Mouse (Mus musculus): Measurements from ENCODE around the gene Ccsap. TPM values are rescaled to one million over a fixed set of nuclear protein-coding genes. Genes with fewer than 3 reads are reported as not detected.
A peak's percentile ranks its signal among the peaks of the same experiment; 100 is the strongest.

Ccsap gene
- total RNA-seq, 1 experiment from 2014 or later: 8.5 TPM

- ATAC-seq (ENCODE audit: extremely low read depth, insufficient number of reproducible peaks, low FRiP score, poor library complexity, severe bottlenecking): no peak
Measured at GRCm38 (mm10) chr8:123845114-123845513, 14.9 kb downstream of the Ccsap start.

GRCm38 (mm10) chr8:123844341-123844740 is 15.7 kb downstream of the Ccsap start:
- ATAC-seq (ENCODE audit: extremely low read depth, insufficient number of reproducible peaks, low FRiP score, poor library complexity, severe bottlenecking): no peak

- no peak for ATAC-seq (ENCODE audit: extremely low read depth, insufficient number of reproducible peaks, low FRiP score, poor library complexity, severe bottlenecking)
Measured at GRCm38 (mm10) chr8:123842086-123842485, 17.9 kb downstream of the Ccsap start.

GRCm38 (mm10) chr8:123840578-123841345 is 19.2 kb downstream of the Ccsap start:
- no peak for ATAC-seq (ENCODE audit: extremely low read depth, insufficient number of reproducible peaks, low FRiP score, poor library complexity, severe bottlenecking)

- no peak for ATAC-seq (ENCODE audit: extremely low read depth, insufficient number of reproducible peaks, low FRiP score, poor library complexity, severe bottlenecking)
Measured at GRCm38 (mm10) chr8:123838496-123838895, 21.5 kb downstream of the Ccsap start.

GRCm38 (mm10) chr8:123836354-123836753 is 23.7 kb downstream of the Ccsap start:
- ATAC-seq (ENCODE audit: extremely low read depth, insufficient number of reproducible peaks, low FRiP score, poor library complexity, severe bottlenecking): no peak

GRCm38 (mm10) chr8:123835451-123835850 is 24.6 kb downstream of the Ccsap start:
- peak; percentile 37; the same call in 1 of the 2 replicates for ATAC-seq (ENCODE audit: extremely low read depth, insufficient number of reproducible peaks, low FRiP score, poor library complexity, severe bottlenecking)

- no peak for ATAC-seq (ENCODE audit: extremely low read depth, insufficient number of reproducible peaks, low FRiP score, poor library complexity, severe bottlenecking)
Measured at GRCm38 (mm10) chr8:123832757-123833156, 27.3 kb downstream of the Ccsap start.

- ATAC-seq (ENCODE audit: extremely low read depth, insufficient number of reproducible peaks, low FRiP score, poor library complexity, severe bottlenecking): no peak
Measured at GRCm38 (mm10) chr8:123827523-123827922, 32.5 kb downstream of the Ccsap start.

- no peak for ATAC-seq (ENCODE audit: extremely low read depth, insufficient number of reproducible peaks, low FRiP score, poor library complexity, severe bottlenecking)
Measured at GRCm38 (mm10) chr8:123826758-123827157, 33.3 kb downstream of the Ccsap start.

GRCm38 (mm10) chr8:123826001-123826400 is 34.0 kb downstream of the Ccsap start:
- no peak for ATAC-seq (ENCODE audit: extremely low read depth, insufficient number of reproducible peaks, low FRiP score, poor library complexity, severe bottlenecking)

- no peak for ATAC-seq (ENCODE audit: extremely low read depth, insufficient number of reproducible peaks, low FRiP score, poor library complexity, severe bottlenecking)
Measured at GRCm38 (mm10) chr8:123823532-123824123, 36.4 kb downstream of the Ccsap start.

- ATAC-seq (ENCODE audit: extremely low read depth, insufficient number of reproducible peaks, low FRiP score, poor library complexity, severe bottlenecking): no peak
Measured at GRCm38 (mm10) chr8:123823111-123823510, 36.9 kb downstream of the Ccsap start.

- ATAC-seq (ENCODE audit: extremely low read depth, insufficient number of reproducible peaks, low FRiP score, poor library complexity, severe bottlenecking): no peak
Measured at GRCm38 (mm10) chr8:123820780-123821179, 39.2 kb downstream of the Ccsap start.

- ATAC-seq (ENCODE audit: extremely low read depth, insufficient number of reproducible peaks, low FRiP score, poor library complexity, severe bottlenecking): no peak
Measured at GRCm38 (mm10) chr8:123819683-123820610, 40.1 kb downstream of the Ccsap start.

- ATAC-seq (ENCODE audit: extremely low read depth, insufficient number of reproducible peaks, low FRiP score, poor library complexity, severe bottlenecking): no peak
Measured at GRCm38 (mm10) chr8:123817747-123818146, 42.3 kb downstream of the Ccsap start.

- no peak for ATAC-seq (ENCODE audit: extremely low read depth, insufficient number of reproducible peaks, low FRiP score, poor library complexity, severe bottlenecking)
Measured at GRCm38 (mm10) chr8:123816939-123817338, 43.1 kb downstream of the Ccsap start.

- no peak for ATAC-seq (ENCODE audit: extremely low read depth, insufficient number of reproducible peaks, low FRiP score, poor library complexity, severe bottlenecking)
Measured at GRCm38 (mm10) chr8:123815325-123815724, 44.7 kb downstream of the Ccsap start.

- ATAC-seq (ENCODE audit: extremely low read depth, insufficient number of reproducible peaks, low FRiP score, poor library complexity, severe bottlenecking): no peak
Measured at GRCm38 (mm10) chr8:123813892-123814266, 46.1 kb downstream of the Ccsap start.
